Mouse (Mus musculus): Measurements from ENCODE around the gene Zfr2. TPM values are rescaled to one million over a fixed set of nuclear protein-coding genes. Genes with fewer than 3 reads are reported as not detected.
A peak's percentile ranks its signal among the peaks of the same experiment; 100 is the strongest.

The Zfr2 gene
- polyA plus RNA-seq, 1 experiment from 2014 or later = 6.0 TPM

GRCm38 (mm10) chr10:81193991-81194774 lies 38.8 kb upstream of the Zfr2 start:
- peaks cover 54% of the 10 kb centered on the region for H3K4me1 ChIP-seq (replicated peaks)
- H3K27me3 ChIP-seq = no peaks in the 10 kb centered on the region
- H3K36me3 ChIP-seq = peaks cover 14% of the 10 kb centered on the region
- peak overlapping the region; percentile 52 for H3K4me3 ChIP-seq
- peak overlapping the region; percentile 67 for H3K4me2 ChIP-seq
- 9% methylated on average over 37 of the region's 37 CpGs for WGBS
- H3K9ac ChIP-seq = peak overlapping the region; percentile 80
- ATAC-seq (replicated peaks; ENCODE audit: insufficient number of reproducible peaks, insufficient read depth, low FRiP score, low read depth) = peak; percentile 69
- H3K9me3 ChIP-seq (replicated peaks) = no peaks in the 10 kb centered on the region
- H3K27ac ChIP-seq = peak overlapping the region; percentile 98

GRCm38 (mm10) chr10:81195300-81195699 lies 37.7 kb upstream of the Zfr2 start:
- H3K36me3 ChIP-seq = peaks cover 6% of the 10 kb centered on the region
- no peak for ATAC-seq (replicated peaks; ENCODE audit: insufficient number of reproducible peaks, insufficient read depth, low FRiP score, low read depth)
- H3K4me1 ChIP-seq (replicated peaks) = peaks cover 62% of the 10 kb centered on the region
- 34% methylated on average over 4 of the region's 4 CpGs for WGBS
- no peaks in the 10 kb centered on the region for H3K27me3 ChIP-seq
- peak overlapping the region; percentile 67 for H3K4me2 ChIP-seq
- no peaks in the 10 kb centered on the region for H3K9me3 ChIP-seq (replicated peaks)
- H3K4me3 ChIP-seq = peak overlapping the region; percentile 52
- peak overlapping the region; percentile 80 for H3K9ac ChIP-seq
- H3K27ac ChIP-seq = peak overlapping the region; percentile 98

GRCm38 (mm10) chr10:81196470-81197065 lies 36.4 kb upstream of the Zfr2 start:
- WGBS = 39% methylated on average over 11 of the region's 11 CpGs

GRCm38 (mm10) chr10:81197305-81197704 lies 35.6 kb upstream of the Zfr2 start:
- peak overlapping the region; percentile 67 for H3K4me2 ChIP-seq
- peak overlapping the region; percentile 52 for H3K4me3 ChIP-seq
- H3K27me3 ChIP-seq = no peaks in the 10 kb centered on the region
- WGBS = 32% methylated on average over 6 of the region's 6 CpGs
- no peaks in the 10 kb centered on the region for H3K36me3 ChIP-seq
- peaks cover 62% of the 10 kb centered on the region for H3K4me1 ChIP-seq (replicated peaks)
- H3K9ac ChIP-seq = peak overlapping the region; percentile 80
- H3K9me3 ChIP-seq (replicated peaks) = no peaks in the 10 kb centered on the region
- H3K27ac ChIP-seq = peak overlapping the region; percentile 98
- no peak for ATAC-seq (replicated peaks; ENCODE audit: insufficient number of reproducible peaks, insufficient read depth, low FRiP score, low read depth)

More at GRCm38 (mm10) chr10:81196470-81197065, 36.4 kb upstream of the Zfr2 start:
- no peak for ATAC-seq (replicated peaks; ENCODE audit: insufficient number of reproducible peaks, insufficient read depth, low FRiP score, low read depth)
- H3K4me3 ChIP-seq = peak overlapping the region; percentile 52
- no peaks in the 10 kb centered on the region for H3K27me3 ChIP-seq
- peak overlapping the region; percentile 98 for H3K27ac ChIP-seq
- peak overlapping the region; percentile 80 for H3K9ac ChIP-seq
- H3K36me3 ChIP-seq = no peaks in the 10 kb centered on the region
- no peaks in the 10 kb centered on the region for H3K9me3 ChIP-seq (replicated peaks)
- H3K4me2 ChIP-seq = peak overlapping the region; percentile 67
- H3K4me1 ChIP-seq (replicated peaks) = peaks cover 64% of the 10 kb centered on the region

- Histone ChIP-seq H3K4me3 (no peak overlapping the region), H3K36me3 (no peaks in the 10 kb centered on the region), H3K27ac (peak overlapping the region; percentile 98), H3K27me3 (no peaks in the 10 kb centered on the region), H3K9ac (peak overlapping the region; percentile 36; the same call in 1 of the 2 replicates), H3K4me1 (replicated peaks) (peaks cover 60% of the 10 kb centered on the region), H3K9me3 (replicated peaks) (no peaks in the 10 kb centered on the region), H3K4me2 (no peak overlapping the region)
- WGBS = 2% methylated on average over 9 of the region's 9 CpGs
- ATAC-seq (replicated peaks; ENCODE audit: insufficient number of reproducible peaks, insufficient read depth, low FRiP score, low read depth) = no peak
Measured at GRCm38 (mm10) chr10:81198230-81198629, 34.7 kb upstream of the Zfr2 start.

- Histone ChIP-seq H3K9me3 (replicated peaks) (no peaks in the 10 kb centered on the region), H3K36me3 (no peaks in the 10 kb centered on the region), H3K27ac (peak overlapping the region; percentile 98), H3K4me2 (peak overlapping the region; percentile 52), H3K27me3 (no peaks in the 10 kb centered on the region), H3K4me3 (no peak overlapping the region), H3K4me1 (replicated peaks) (peaks cover 61% of the 10 kb centered on the region), H3K9ac (peak overlapping the region; percentile 36)
- ATAC-seq (replicated peaks; ENCODE audit: insufficient number of reproducible peaks, insufficient read depth, low FRiP score, low read depth) = no peak
- WGBS = 75% methylated on average over 6 of the region's 6 CpGs
Measured at GRCm38 (mm10) chr10:81198990-81199389, 34.0 kb upstream of the Zfr2 start.

GRCm38 (mm10) chr10:81200141-81200540 lies 32.8 kb upstream of the Zfr2 start:
- Histone ChIP-seq H3K4me3 (no peak overlapping the region), H3K4me1 (replicated peaks) (peaks cover 63% of the 10 kb centered on the region), H3K9ac (peak overlapping the region; percentile 36), H3K27me3 (no peaks in the 10 kb centered on the region), H3K27ac (peak overlapping the region; percentile 98), H3K9me3 (replicated peaks) (no peaks in the 10 kb centered on the region), H3K36me3 (no peaks in the 10 kb centered on the region), H3K4me2 (peak overlapping the region; percentile 52)
- 67% methylated on average over 13 of the region's 13 CpGs for WGBS
- ATAC-seq (replicated peaks; ENCODE audit: insufficient number of reproducible peaks, insufficient read depth, low FRiP score, low read depth) = no peak

- Histone ChIP-seq H3K9ac (peak overlapping the region; percentile 43), H3K4me1 (replicated peaks) (peaks cover 63% of the 10 kb centered on the region), H3K27ac (peak overlapping the region; percentile 98), H3K4me2 (peak overlapping the region; percentile 52), H3K27me3 (no peaks in the 10 kb centered on the region), H3K9me3 (replicated peaks) (no peaks in the 10 kb centered on the region), H3K4me3 (no peak overlapping the region), H3K36me3 (no peaks in the 10 kb centered on the region)
- ATAC-seq (replicated peaks; ENCODE audit: insufficient number of reproducible peaks, insufficient read depth, low FRiP score, low read depth) = no peak
- WGBS = 56% methylated on average over 20 of the region's 20 CpGs
Measured at GRCm38 (mm10) chr10:81200605-81201287, 32.2 kb upstream of the Zfr2 start.

- Histone ChIP-seq H3K36me3 (no peaks in the 10 kb centered on the region), H3K9ac (peak within 1 kb of the TSS; percentile 43), H3K9me3 (replicated peaks) (no peaks in the 10 kb centered on the region), H3K4me2 (peak within 1 kb of the TSS; percentile 52), H3K4me1 (replicated peaks) (peaks cover 62% of the 10 kb centered on the region), H3K4me3 (peak within 1 kb of the TSS; percentile 13), H3K27ac (peak within 1 kb of the TSS; percentile 98), H3K27me3 (no peaks in the 10 kb centered on the region)
- WGBS = 33% methylated on average over 13 of the region's 13 CpGs
- peak; percentile 57 for ATAC-seq (replicated peaks; ENCODE audit: insufficient number of reproducible peaks, insufficient read depth, low FRiP score, low read depth)
Measured at GRCm38 (mm10) chr10:81201807-81202758, 30.9 kb upstream of the Zfr2 start, which contains the start of gene Nmrk2. Nmrk2 (minus strand) TSS chr10:81202051.

- no peaks in the 10 kb centered on the region for H3K36me3 ChIP-seq
Measured at GRCm38 (mm10) chr10:81202978-81203720, 29.8 kb upstream of the Zfr2 start.

More at GRCm38 (mm10) chr10:81202978-81203720, 29.8 kb upstream of the Zfr2 start:
- Histone ChIP-seq H3K4me3 (no peak overlapping the region), H3K4me1 (replicated peaks) (peaks cover 55% of the 10 kb centered on the region), H3K27ac (peak overlapping the region; percentile 98), H3K4me2 (no peak overlapping the region), H3K9ac (no peak overlapping the region), H3K9me3 (replicated peaks) (no peaks in the 10 kb centered on the region), H3K27me3 (no peaks in the 10 kb centered on the region)
- 55% methylated on average over 8 of the region's 8 CpGs for WGBS
- ATAC-seq (replicated peaks; ENCODE audit: insufficient number of reproducible peaks, insufficient read depth, low FRiP score, low read depth) = no peak
